Mouse (Mus musculus) thymus, adult 2 months (tissue): ENCODE measurements at regions not wholly inside any gene's neighbourhood (a gene's known extent, or its start where the extent isn't known, plus 50 kb on each side); places are given as distances from the start of the nearest gene placed in this dataset.

Experiments
- DNase-seq: peaks from one replicate; pipeline ENCODE4 v3.0.0; 2021
- H3K27ac ChIP-seq: fragments of 200-500 bp; 2 replicates; pipeline ENCODE4 v1.5.1; 2012; ENCODE audit warnings: low read length, control low read depth; ENCODE audit not compliant: control insufficient read depth, insufficient read depth
- H3K27me3 ChIP-seq: fragments of 200-500 bp; 2 replicates; pipeline ENCODE4 v1.6.1; 2012; ENCODE audit warnings: mild to moderate bottlenecking, low read length, moderate library complexity, mixed read lengths; ENCODE audit not compliant: control insufficient read depth, insufficient read depth
- H3K36me3 ChIP-seq: fragments of 200-500 bp; 2 replicates; pipeline ENCODE4 v1.6.1; 2012; ENCODE audit warnings: mild to moderate bottlenecking, low read length, moderate library complexity; ENCODE audit not compliant: control insufficient read depth, insufficient read depth
- H3K4me1 ChIP-seq: fragments of 200-500 bp; replicated peaks from 2 replicates; pipeline ENCODE4 v1.6.1; 2012; ENCODE audit warnings: low read length; ENCODE audit not compliant: control insufficient read depth, insufficient read depth
- H3K4me3 ChIP-seq: fragments of 200-500 bp; 2 replicates; pipeline ENCODE4 v1.5.1; 2012; ENCODE audit warnings: mild to moderate bottlenecking, low read length, control low read depth, moderate library complexity; ENCODE audit not compliant: control insufficient read depth, insufficient read depth
- CTCF ChIP-seq: fragments of 200-500 bp; IDR thresholded peaks from 2 replicates; pipeline ENCODE4 v1.5.1; 2012; ENCODE audit warnings: mild to moderate bottlenecking, control low read depth, low read length, moderate library complexity, borderline replicate concordance; ENCODE audit not compliant: control insufficient read depth, poor library complexity, insufficient read depth; ENCODE audit errors: extremely low read depth
- POLR2A ChIP-seq: fragments of 200-500 bp; IDR thresholded peaks from 2 replicates; pipeline ENCODE4 v1.6.1; 2012; ENCODE audit warnings: mild to moderate bottlenecking, low read length, control low read depth, moderate library complexity; ENCODE audit not compliant: control insufficient read depth, poor library complexity, insufficient read depth; ENCODE audit errors: extremely low read depth
- WGBS: fragments of 180-500 bp; shearing (Covaris S2); methylation state at CpG from one replicate; pipeline ENCODE4 v1.1.7; 2018; 5-methylcytosine and 5-hydroxymethylcytosine counted together

GRCm38 (mm10) chr6:94805685-94806084, 105.7 kb upstream of the Lrig1 start:
- Histone ChIP-seq H3K4me3 (no peak overlapping the region), H3K4me1 (peaks cover 2% of the 10 kb centered on the region; the same call in 1 of the 2 replicates), H3K27me3 (no peaks in the 10 kb centered on the region), H3K27ac (no peak overlapping the region), H3K36me3 (no peaks in the 10 kb centered on the region)
- no peak for DNase-seq
- 78% methylated on average over 6 of the region's 6 CpGs for WGBS
- TF ChIP-seq POLR2A (no peak), CTCF (no peak)

- H3K36me3 ChIP-seq = no peaks in the 10 kb centered on the region
- H3K4me3 ChIP-seq = no peak overlapping the region
- no peaks in the 10 kb centered on the region for H3K27me3 ChIP-seq
- peaks cover 2% of the 10 kb centered on the region; the same call in 1 of the 2 replicates for H3K4me1 ChIP-seq
- no peak overlapping the region for H3K27ac ChIP-seq
- TF ChIP-seq POLR2A = no peak
- TF ChIP-seq CTCF = no peak
- WGBS = 89% methylated on average over 10 of the region's 10 CpGs
- no peak for DNase-seq
Observed at GRCm38 (mm10) chr6:94804284-94804815, 104.4 kb upstream of the Lrig1 start.

GRCm38 (mm10) chr6:94801039-94801438, 101.1 kb upstream of the Lrig1 start:
- DNase-seq = no peak
- Histone ChIP-seq H3K27me3 (no peaks in the 10 kb centered on the region), H3K4me3 (no peak overlapping the region), H3K27ac (no peak overlapping the region), H3K4me1 (peaks cover 2% of the 10 kb centered on the region; the same call in 1 of the 2 replicates), H3K36me3 (no peaks in the 10 kb centered on the region)
- WGBS = 74% methylated on average over 12 of the region's 12 CpGs
- TF ChIP-seq POLR2A = no peak
- TF ChIP-seq CTCF = no peak

GRCm38 (mm10) chr6:94798545-94799211, 98.7 kb upstream of the Lrig1 start:
- DNase-seq = no peak
- Histone ChIP-seq H3K4me1 (peaks cover 2% of the 10 kb centered on the region; the same call in 1 of the 2 replicates), H3K4me3 (no peak overlapping the region), H3K36me3 (no peaks in the 10 kb centered on the region), H3K27me3 (no peaks in the 10 kb centered on the region), H3K27ac (no peak overlapping the region)
- 93% methylated on average over 4 of the region's 4 CpGs for WGBS
- TF ChIP-seq CTCF = no peak
- TF ChIP-seq POLR2A = no peak

GRCm38 (mm10) chr6:94795442-94795841, 95.5 kb upstream of the Lrig1 start:
- no peaks in the 10 kb centered on the region for H3K27me3 ChIP-seq
- H3K4me3 ChIP-seq = no peak overlapping the region
- H3K4me1 ChIP-seq = no peaks in the 10 kb centered on the region
- H3K27ac ChIP-seq = no peak overlapping the region
- no peak for DNase-seq
- no peaks in the 10 kb centered on the region for H3K36me3 ChIP-seq
- TF ChIP-seq CTCF = no peak
- TF ChIP-seq POLR2A = no peak
- 86% methylated on average over 4 of the region's 4 CpGs for WGBS

- no peaks in the 10 kb centered on the region for H3K4me1 ChIP-seq
- no peak for DNase-seq
- H3K27me3 ChIP-seq = no peaks in the 10 kb centered on the region
- no peaks in the 10 kb centered on the region for H3K36me3 ChIP-seq
- TF ChIP-seq POLR2A = no peak
- no peak overlapping the region for H3K4me3 ChIP-seq
- H3K27ac ChIP-seq = no peak overlapping the region
- 95% methylated on average over 6 of the region's 6 CpGs for WGBS
Observed at GRCm38 (mm10) chr6:94793555-94793954, 93.6 kb upstream of the Lrig1 start.

GRCm38 (mm10) chr6:94792312-94792711, 92.4 kb upstream of the Lrig1 start:
- no peak overlapping the region for H3K27ac ChIP-seq
- WGBS = 95% methylated on average over 4 of the region's 4 CpGs
- TF ChIP-seq CTCF (no peak), POLR2A (no peak)
- DNase-seq = no peak
- no peaks in the 10 kb centered on the region for H3K4me1 ChIP-seq
- H3K27me3 ChIP-seq = no peaks in the 10 kb centered on the region
- H3K4me3 ChIP-seq = no peak overlapping the region
- H3K36me3 ChIP-seq = no peaks in the 10 kb centered on the region
